Mouse (Mus musculus) hindbrain, embryonic 15.5 days (tissue): ENCODE measurements around the gene Rab4b. TPM values are rescaled to one million over a fixed set of nuclear protein-coding genes. Genes with fewer than 3 reads are reported as not detected.

Source experiments
- ATAC-seq: fragments of 200-750 bp; cut with Nextera tagmentation; 2 replicates; pipeline ENCODE4 v1.8.0; 2017; ENCODE audit warnings: low read depth, moderate number of reproducible peaks, moderate TSS enrichment; ENCODE audit not compliant: low FRiP score
- H3K27ac ChIP-seq: fragments of 300-500 bp; sonication (generic); replicated peaks from 2 replicates; pipeline ENCODE4 v1.5.1; 2015; ENCODE audit warnings: mild to moderate bottlenecking, inconsistent platforms
- H3K27me3 ChIP-seq: fragments of 300-500 bp; sonication (generic); 2 replicates; pipeline ENCODE4 v1.6.1; 2015; ENCODE audit warnings: control low read depth, inconsistent platforms
- H3K36me3 ChIP-seq: fragments of 300-500 bp; sonication (generic); 2 replicates; pipeline ENCODE4 v1.6.1; 2015; ENCODE audit warnings: control low read depth, inconsistent platforms
- H3K4me1 ChIP-seq: fragments of 300-500 bp; sonication (generic); replicated peaks from 2 replicates; pipeline ENCODE4 v1.6.1; 2015; ENCODE audit warnings: control low read depth, inconsistent platforms
- H3K4me2 ChIP-seq: fragments of 300-500 bp; sonication (generic); 2 replicates; pipeline ENCODE4 v1.6.1; 2015; ENCODE audit warnings: moderate library complexity, mild to moderate bottlenecking, inconsistent platforms
- H3K4me3 ChIP-seq: fragments of 300-500 bp; sonication (generic); 2 replicates; pipeline ENCODE4 v1.5.1; 2015; ENCODE audit warnings: mild to moderate bottlenecking, inconsistent platforms
- H3K9ac ChIP-seq: fragments of 300-500 bp; sonication (generic); 2 replicates; pipeline ENCODE4 v1.6.1; 2015; ENCODE audit warnings: inconsistent platforms
- H3K9me3 ChIP-seq: fragments of 300-500 bp; sonication (generic); 2 replicates; pipeline ENCODE4 v1.6.1; 2016; ENCODE audit warnings: control low read depth, inconsistent platforms
- WGBS: fragments of 180-500 bp; shearing (Covaris S2); methylation state at CpG from one replicate; pipeline ENCODE4 v1.1.7; 2015; 5-methylcytosine and 5-hydroxymethylcytosine counted together
- polyA plus RNA-seq: library from polyadenylated mRNA; unstranded; fragments of >200 nt; fragmentation: Nextera tagmentation; extraction: Ambion mirVana; gene quantifications from 2 replicates; pipeline ENCODE4 v1.2.1, GENCODE M21; 2015

Rab4b gene
- polyA plus RNA-seq, result 102 and 111 TPM in 2 replicates

DNA sequence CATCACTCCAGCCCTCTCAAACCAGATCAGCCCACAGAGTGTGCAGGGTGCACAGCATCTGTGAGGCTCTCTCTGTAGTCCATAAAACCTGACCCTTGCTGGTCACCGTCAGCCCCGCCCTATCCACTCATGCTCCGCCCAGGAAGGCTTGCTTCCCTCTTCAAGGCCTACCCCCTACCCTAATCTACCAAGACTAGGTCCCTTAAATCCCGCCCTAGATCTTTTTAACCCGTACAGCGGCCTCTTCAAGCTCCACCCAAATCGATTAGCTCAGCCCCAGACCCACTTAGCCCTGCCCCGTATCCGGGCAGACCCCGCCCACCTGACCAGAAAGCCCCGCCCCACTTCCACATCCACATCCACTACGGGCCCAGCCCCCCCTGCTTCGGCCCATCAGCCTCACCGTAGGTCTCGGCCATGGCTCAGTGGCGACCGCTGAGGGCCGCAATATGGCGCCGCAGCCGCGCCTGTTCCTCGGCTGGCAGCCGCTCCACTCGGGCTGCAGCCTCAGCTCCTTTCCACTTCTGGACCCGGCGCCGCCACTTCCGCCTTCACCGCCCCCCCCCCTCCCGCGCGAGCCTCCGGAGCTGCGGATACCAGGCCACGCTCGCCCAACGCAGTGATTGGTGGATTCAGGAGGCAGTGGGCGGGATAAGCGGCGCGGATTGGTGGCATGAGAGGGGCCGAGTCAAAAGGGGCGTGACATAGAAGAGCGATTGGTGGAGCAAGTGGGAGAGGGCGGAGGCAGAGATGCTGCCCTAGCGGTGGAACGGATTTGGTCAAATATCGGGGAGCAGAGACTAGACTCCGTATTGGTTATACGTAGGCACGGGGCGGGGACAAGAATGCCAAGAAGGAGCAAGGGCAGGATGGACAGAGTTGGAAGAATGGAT is at the start of gene Rab4b:
Gene Rab4b (minus strand): TSS at position 573 of the 893 bp plus-strand sequence.
- H3K27ac ChIP-seq, result peak within 1 kb of the TSS; percentile 94

DNA sequence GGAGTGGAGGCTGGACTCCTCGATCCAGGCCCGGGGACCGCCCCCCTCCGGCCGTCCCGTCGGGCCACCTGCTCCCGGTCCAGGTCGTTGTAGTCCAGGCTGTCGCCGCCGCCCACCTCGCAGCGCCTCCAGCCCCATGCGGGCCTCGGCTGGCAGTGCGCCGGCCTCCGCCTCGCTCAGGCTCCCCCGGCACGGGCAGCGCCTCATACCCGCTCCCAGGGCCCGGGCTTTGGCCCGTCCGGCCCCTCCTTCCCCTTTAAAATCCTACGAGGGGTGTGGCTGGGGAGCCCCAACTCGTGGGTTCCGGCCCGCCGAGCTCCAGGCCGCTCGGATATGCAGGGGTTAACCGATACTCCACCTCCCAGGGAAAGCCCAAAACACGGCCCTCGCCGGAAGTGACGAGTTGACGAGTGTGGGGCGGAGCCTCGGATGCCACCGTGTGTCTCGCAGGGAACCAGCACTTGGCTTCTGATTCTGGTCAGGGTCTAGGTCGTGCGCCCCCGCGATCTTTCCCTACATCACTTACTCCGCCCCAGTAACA is 49.7 kb upstream of the Rab4b start, which contains the start of gene Itpkc:
Gene Itpkc (minus strand): TSS at position 381 of the 541 bp plus-strand sequence.
- no peaks in the 10 kb centered on the region for H3K36me3 ChIP-seq
- peaks cover 58% of the 10 kb centered on the region for H3K4me1 ChIP-seq
- no peaks in the 10 kb centered on the region for H3K9me3 ChIP-seq
- H3K27me3 ChIP-seq, result no peaks in the 10 kb centered on the region
- WGBS, result under 1% methylated on average over 48 of the region's 49 CpGs
- peak within 1 kb of the TSS; percentile 85 for H3K4me2 ChIP-seq
- H3K27ac ChIP-seq, result peak within 1 kb of the TSS; percentile 85
- peak within 1 kb of the TSS; percentile 66 for H3K4me3 ChIP-seq
- ATAC-seq, result peak; percentile 81
- peak within 1 kb of the TSS; percentile 91 for H3K9ac ChIP-seq

More for the DNA sequence above, at the start of gene Rab4b:
- peak within 1 kb of the TSS; percentile 48 for H3K9ac ChIP-seq
- H3K4me3 ChIP-seq, result peak within 1 kb of the TSS; percentile 76
- H3K4me2 ChIP-seq, result peak within 1 kb of the TSS; percentile 63
- no peaks in the 10 kb centered on the region for H3K9me3 ChIP-seq
- H3K27me3 ChIP-seq, result no peaks in the 10 kb centered on the region
- peak; percentile 98 for ATAC-seq
- H3K36me3 ChIP-seq, result peaks cover 8% of the 10 kb centered on the region; the same call in 1 of the 2 replicates
- WGBS, result under 1% methylated on average over 53 of the region's 53 CpGs
- peaks cover 20% of the 10 kb centered on the region for H3K4me1 ChIP-seq

DNA sequence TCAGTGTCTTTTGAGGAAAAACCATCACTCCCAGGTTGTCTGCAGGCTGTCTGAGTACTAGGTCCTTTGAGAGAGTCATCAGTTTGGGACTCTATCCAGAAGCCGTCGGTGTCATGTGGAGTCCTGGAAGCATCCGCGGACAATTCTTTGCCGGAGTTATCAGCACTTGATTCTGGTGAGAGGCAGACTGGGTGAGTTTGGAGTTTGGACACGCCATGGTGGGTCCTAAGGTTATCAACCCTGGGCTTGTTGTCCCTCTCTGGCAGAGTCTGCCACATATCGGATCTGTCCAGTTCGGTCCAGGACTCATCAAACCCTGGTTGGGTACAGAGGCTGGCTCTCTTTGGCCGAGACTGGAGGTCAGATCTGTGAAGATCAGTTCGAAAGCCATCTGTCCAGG is 49.0 kb upstream of the Rab4b start:
- Histone ChIP-seq H3K27me3 (no peaks in the 10 kb centered on the region), H3K4me1 (peaks cover 60% of the 10 kb centered on the region), H3K4me3 (peak overlapping the region; percentile 66), H3K36me3 (no peaks in the 10 kb centered on the region; the same call in 1 of the 2 replicates), H3K4me2 (peak overlapping the region; percentile 85), H3K27ac (peak overlapping the region; percentile 85), H3K9ac (peak overlapping the region; percentile 91), H3K9me3 (no peaks in the 10 kb centered on the region)
- WGBS, result 2% methylated on average over 10 of the region's 10 CpGs
- 0 out of 2 replicates have a peak, but pooled peaks have one; percentile 1 for ATAC-seq

DNA sequence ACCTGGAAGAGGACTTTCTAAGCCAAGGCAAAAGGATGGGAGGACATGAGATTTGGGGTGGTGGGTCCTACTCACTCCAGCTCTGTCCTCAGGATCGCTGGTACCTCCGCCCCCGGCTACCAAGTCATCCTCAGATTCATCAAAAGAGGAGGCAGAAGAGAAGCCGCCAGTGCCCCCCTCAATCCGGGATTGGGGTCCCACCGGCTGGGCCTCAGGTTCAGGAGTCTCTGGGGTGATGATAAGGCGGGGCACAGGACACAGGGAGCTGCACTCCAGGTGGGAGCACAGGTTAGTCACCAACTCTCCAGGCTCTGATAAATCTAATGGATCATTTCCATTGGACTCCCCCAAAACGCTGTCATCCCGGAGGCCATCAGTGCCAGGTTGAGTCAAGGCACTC is 48.6 kb upstream of the Rab4b start:
- H3K4me1 ChIP-seq, result peaks cover 56% of the 10 kb centered on the region
- 31% methylated on average over 9 of the region's 9 CpGs for WGBS
- H3K9me3 ChIP-seq, result no peaks in the 10 kb centered on the region
- H3K36me3 ChIP-seq, result no peaks in the 10 kb centered on the region; the same call in 1 of the 2 replicates
- no peak for ATAC-seq
- peak overlapping the region; percentile 66 for H3K4me3 ChIP-seq
- H3K27ac ChIP-seq, result peak overlapping the region; percentile 85; the same call in 1 of the 2 replicates
- H3K27me3 ChIP-seq, result no peaks in the 10 kb centered on the region
- peak overlapping the region; percentile 85 for H3K4me2 ChIP-seq
- H3K9ac ChIP-seq, result peak overlapping the region; percentile 91

DNA sequence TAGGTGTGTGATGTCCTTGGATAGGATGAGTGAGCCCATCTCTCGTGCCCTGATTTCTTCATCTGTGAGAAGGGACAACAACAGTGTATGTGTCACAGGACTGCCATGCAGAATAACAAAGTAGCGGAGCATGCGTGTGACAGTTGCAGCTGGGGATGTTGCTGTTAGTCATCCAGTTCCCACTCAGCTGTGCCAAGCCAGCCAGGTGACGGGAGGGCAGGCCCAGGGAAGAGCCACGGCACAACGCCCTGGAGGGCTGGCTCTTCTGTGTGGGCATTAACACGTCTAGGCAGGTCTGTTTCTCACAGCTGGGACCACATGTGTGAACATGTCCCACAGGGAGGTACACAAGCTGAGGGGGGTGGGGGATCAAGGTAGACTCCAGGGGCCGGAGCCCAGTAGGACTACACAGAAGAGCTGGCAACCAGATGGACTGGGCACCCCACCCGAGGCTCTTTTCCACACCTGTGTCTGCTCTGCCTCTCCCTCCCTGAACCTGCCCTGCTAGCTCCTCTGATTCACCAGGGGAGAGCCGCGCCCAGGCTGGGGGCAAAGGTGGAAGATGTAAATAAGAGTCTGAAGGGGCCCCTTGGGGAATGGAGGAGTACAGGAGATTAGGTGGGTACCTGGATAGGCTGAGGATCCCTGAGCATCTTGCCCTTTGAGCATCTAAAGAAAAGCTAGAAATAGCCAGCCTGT is 46.3 kb upstream of the Rab4b start:
- WGBS, result 65% methylated on average over 11 of the region's 11 CpGs
- Histone ChIP-seq H3K9ac (peak overlapping the region; percentile 91), H3K27ac (no peak overlapping the region), H3K4me3 (peak overlapping the region; percentile 66), H3K27me3 (no peaks in the 10 kb centered on the region), H3K36me3 (no peaks in the 10 kb centered on the region; the same call in 1 of the 2 replicates), H3K4me2 (peak overlapping the region; percentile 85), H3K4me1 (peaks cover 53% of the 10 kb centered on the region), H3K9me3 (no peaks in the 10 kb centered on the region)
- no peak for ATAC-seq

DNA sequence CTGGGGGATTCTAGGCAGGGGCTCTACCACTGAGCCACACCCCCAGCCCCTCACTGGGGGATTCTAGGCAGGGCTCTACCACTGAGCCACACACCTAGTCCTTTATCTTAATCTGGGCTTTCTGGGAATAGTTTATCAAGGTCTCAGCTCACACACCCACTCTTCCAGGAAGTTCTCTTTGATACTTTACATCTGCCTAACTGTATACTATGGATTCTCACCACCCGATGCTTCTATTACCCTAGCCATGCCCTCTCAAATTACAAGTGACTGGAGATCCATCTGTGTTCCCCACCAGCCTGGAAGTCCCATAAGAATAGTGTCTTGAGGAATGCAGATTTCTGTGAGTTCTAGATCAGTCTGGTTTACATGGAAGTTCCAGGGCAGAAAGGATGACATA is 43.8 kb upstream of the Rab4b start:
- 89% methylated on average over 1 of the region's 1 CpGs for WGBS

DNA sequence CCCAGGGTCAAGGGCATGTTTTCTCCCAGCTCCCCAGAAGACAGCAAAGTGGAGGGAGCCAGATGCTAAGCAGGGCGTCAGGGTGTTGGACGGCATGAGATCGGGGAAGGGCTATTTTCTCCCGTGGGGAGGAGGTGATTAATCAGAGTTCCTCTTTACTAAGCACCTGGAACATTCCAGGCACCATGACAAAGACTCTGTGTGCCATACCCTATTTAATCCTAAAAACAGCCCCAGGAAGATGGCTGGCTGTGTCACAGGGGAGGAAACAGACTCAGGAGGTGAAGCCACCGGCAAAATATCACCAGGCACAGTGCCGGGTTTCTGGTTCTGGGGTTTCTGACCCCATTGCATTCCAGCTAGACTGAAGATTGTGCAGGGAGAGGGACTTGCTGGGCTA is 43.2 kb upstream of the Rab4b start:
- no peak overlapping the region for H3K27ac ChIP-seq
- peaks cover 22% of the 10 kb centered on the region; the same call in 1 of the 2 replicates for H3K36me3 ChIP-seq
- H3K9ac ChIP-seq, result no peak overlapping the region
- H3K4me3 ChIP-seq, result no peak overlapping the region
- peaks cover 39% of the 10 kb centered on the region for H3K4me1 ChIP-seq
- H3K9me3 ChIP-seq, result no peaks in the 10 kb centered on the region
- H3K4me2 ChIP-seq, result no peak overlapping the region
- no peaks in the 10 kb centered on the region for H3K27me3 ChIP-seq
- WGBS, result 78% methylated on average over 6 of the region's 6 CpGs
- ATAC-seq, result no peak

More for the DNA sequence above, 43.8 kb upstream of the Rab4b start:
- H3K9ac ChIP-seq, result no peak overlapping the region
- H3K36me3 ChIP-seq, result peaks cover 18% of the 10 kb centered on the region; the same call in 1 of the 2 replicates
- peaks cover 45% of the 10 kb centered on the region for H3K4me1 ChIP-seq
- ATAC-seq, result no peak
- H3K4me3 ChIP-seq, result no peak overlapping the region
- H3K9me3 ChIP-seq, result no peaks in the 10 kb centered on the region
- H3K27me3 ChIP-seq, result no peaks in the 10 kb centered on the region
- H3K27ac ChIP-seq, result no peak overlapping the region
- no peak overlapping the region for H3K4me2 ChIP-seq

DNA sequence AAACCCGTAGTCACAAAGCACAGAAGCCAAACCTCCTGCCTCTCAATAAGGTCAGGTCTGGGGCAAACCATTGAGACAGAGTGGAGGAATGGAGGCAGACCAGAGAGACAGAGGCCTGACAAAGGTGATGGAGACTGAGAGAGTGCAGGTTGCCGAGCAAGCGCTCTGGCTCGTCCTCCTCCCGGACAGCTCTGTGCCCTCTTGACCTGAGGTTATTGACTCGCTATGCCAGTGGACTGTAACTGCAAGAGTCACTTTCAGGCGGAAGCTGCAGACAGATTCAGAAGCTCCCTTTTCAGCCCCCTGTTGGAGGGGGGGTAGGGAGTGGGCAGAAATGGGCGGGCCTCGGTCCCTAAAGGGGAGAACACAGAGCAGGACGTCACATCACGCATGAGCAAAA is 41.2 kb upstream of the Rab4b start:
- H3K4me3 ChIP-seq, result no peak overlapping the region

DNA sequence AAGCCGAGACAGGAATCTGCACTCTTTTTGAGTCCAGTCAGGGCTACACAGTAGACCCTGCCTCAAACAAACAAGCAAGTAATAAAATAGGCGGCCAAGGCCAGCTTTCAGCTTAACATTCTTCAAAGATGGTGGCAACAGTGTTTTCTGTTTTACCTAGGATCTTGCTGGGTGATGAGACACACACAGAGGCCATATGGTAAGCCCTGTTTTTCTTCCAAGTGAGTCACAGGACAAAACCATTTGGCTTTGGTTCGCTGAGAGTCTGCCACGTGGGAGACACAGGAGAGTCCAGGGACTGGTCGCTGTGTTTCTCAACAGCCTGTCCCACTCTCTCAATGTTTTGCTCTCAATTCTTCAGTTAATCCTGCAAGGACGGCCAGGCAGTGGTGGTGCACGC is 39.9 kb upstream of the Rab4b start:
- Histone ChIP-seq H3K4me2 (no peak overlapping the region), H3K4me1 (peaks cover 6% of the 10 kb centered on the region), H3K36me3 (peaks cover 41% of the 10 kb centered on the region), H3K9me3 (no peaks in the 10 kb centered on the region), H3K9ac (no peak overlapping the region), H3K4me3 (no peak overlapping the region), H3K27me3 (no peaks in the 10 kb centered on the region), H3K27ac (no peak overlapping the region)
- WGBS, result 87% methylated on average over 7 of the region's 7 CpGs
- no peak for ATAC-seq

More for the DNA sequence above, 41.2 kb upstream of the Rab4b start:
- H3K9ac ChIP-seq, result no peak overlapping the region
- peaks cover 19% of the 10 kb centered on the region for H3K4me1 ChIP-seq
- no peaks in the 10 kb centered on the region for H3K27me3 ChIP-seq
- peaks cover 31% of the 10 kb centered on the region; the same call in 1 of the 2 replicates for H3K36me3 ChIP-seq
- no peak overlapping the region for H3K27ac ChIP-seq
- WGBS, result 66% methylated on average over 11 of the region's 11 CpGs
- no peak overlapping the region for H3K4me2 ChIP-seq
- no peak for ATAC-seq
- no peaks in the 10 kb centered on the region for H3K9me3 ChIP-seq

DNA sequence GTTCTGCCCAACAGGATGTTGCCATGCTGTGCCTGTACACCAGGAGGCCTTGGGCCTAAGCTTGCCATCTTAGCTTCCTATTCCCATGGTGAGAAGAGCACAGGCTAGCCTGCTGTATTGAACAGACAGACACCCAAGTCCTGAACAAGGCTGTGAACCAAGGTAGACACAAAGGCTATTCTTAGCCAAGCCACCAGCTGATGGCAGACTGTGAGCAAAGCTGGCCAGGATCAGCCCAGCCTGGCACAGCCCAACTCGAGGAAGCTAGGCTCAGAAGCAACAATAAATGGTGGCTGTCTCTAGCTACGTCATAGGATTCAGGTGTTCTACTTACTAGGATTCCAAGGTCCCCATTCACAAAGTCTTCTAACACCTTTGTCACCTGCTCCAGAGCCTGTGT is 33.9 kb upstream of the Rab4b start:
- H3K36me3 ChIP-seq, result peaks cover 76% of the 10 kb centered on the region

DNA sequence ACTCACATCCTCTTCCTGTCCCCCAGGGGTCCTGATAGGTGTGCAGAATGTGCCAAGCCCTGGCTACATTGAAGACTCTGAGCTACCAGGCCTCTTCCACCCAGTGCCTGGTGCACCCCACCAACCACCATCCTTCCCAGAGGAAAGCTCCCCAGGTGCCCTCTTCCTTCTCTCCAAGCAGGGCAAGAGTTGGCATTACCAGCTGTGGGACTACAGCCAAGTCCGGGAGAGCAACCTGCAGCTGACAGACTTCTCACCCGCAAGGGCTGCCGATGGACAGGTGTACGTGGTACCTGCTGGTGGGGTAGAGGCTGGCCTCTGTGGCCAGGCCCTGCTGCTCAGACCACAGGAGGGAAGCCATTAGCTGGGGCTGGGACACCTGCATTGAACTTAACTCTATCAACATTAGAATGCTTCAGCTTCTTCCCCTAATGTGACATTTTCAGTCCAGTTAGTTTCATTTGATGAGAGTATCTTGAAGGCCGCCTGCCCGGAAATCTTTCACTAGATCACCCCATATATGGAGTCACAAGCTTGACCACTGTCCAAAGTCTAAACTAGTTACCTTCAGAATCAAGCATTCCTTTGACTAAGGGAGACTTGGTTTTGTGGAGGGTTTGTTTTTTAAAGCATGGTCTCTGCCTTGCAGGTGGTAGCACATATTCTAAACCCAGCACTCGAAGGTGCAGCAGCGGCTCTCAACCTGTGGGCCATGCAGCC is 25.2 kb upstream of the Rab4b start:
- 96% methylated on average over 8 of the region's 8 CpGs for whole genome bisulfite sequencing
- no peaks in the 10 kb centered on the region for H3K9me3 ChIP-seq
- no peak overlapping the region for H3K4me2 ChIP-seq
- no peaks in the 10 kb centered on the region for H3K27me3 ChIP-seq
- H3K36me3 ChIP-seq, result peaks cover 34% of the 10 kb centered on the region
- H3K27ac ChIP-seq, result no peak overlapping the region
- H3K4me3 ChIP-seq, result no peak overlapping the region
- no peak for ATAC-seq
- no peaks in the 10 kb centered on the region for H3K4me1 ChIP-seq
- no peak overlapping the region for H3K9ac ChIP-seq

More for the DNA sequence above, 33.9 kb upstream of the Rab4b start:
- no peaks in the 10 kb centered on the region for H3K4me1 ChIP-seq
- H3K27me3 ChIP-seq, result no peaks in the 10 kb centered on the region
- H3K4me2 ChIP-seq, result no peak overlapping the region
- H3K9ac ChIP-seq, result no peak overlapping the region
- no peak for ATAC-seq
- 83% methylated on average over 2 of the region's 2 CpGs for WGBS
- H3K9me3 ChIP-seq, result no peaks in the 10 kb centered on the region
- no peak overlapping the region for H3K27ac ChIP-seq
- no peak overlapping the region for H3K4me3 ChIP-seq
